Mouse (Mus musculus) c-Kit-positive CD71-negative TER-119-negative erythroid progenitor cells, embryonic 14.5 days (primary cell): ENCODE results near the gene Nmnat2.

ENCODE experiments used
- DNase-seq: peaks from one replicate; pipeline ENCODE4 v3.0.0-alpha.2; 2013; ENCODE audit warnings: low read depth

Gene Nmnat2

DNA sequence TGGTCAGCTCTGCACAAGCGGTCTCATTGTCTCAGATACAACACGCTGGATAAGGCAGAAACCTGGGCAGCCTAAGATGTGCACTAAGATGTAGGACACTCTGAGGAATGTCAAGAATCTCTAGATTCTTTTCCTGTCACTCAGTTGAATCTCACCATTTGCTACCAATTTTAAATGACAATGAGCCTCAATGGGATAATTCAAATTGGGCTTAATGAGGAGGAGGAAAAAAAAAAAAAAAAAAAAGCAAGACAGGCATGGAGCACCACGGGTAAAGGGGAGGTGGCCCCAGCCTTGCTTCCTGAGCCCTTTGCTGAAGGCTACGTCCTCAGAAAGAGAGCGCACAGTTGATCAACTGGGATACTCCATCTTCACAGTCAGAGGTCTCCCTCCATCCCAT lies 138.4 kb downstream of the Nmnat2 start:
- no peak for DNase-seq

GRCm38 (mm10) chr1:153093581-153093980 lies 138.8 kb downstream of the Nmnat2 start:
- no peak for DNase-seq

GRCm38 (mm10) chr1:153094226-153095076 lies 139.7 kb downstream of the Nmnat2 start:
- no peak for DNase-seq

DNA sequence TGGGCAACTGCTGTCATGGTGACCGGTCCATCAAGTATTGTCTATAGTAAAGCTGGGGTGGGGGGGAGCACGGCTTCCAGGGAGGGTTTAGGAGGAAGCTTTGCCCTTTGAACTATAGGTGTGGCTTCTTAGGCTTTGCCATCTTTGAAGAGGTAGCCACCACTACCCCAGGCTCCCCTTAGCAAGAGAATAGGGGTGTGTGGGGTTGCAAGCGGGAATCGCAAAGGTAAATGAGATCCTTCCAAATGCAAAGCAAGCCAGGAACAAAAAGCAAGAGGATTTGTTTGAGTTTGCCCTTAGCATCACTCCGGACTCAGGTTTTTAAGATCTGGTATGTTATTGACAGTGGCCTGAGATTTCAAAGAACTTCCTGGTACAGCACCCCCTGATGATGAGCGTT lies 140.5 kb downstream of the Nmnat2 start:
- no peak for DNase-seq

GRCm38 (mm10) chr1:153095826-153096727 lies 141.3 kb downstream of the Nmnat2 start:
- DNase-seq, result no peak

DNA sequence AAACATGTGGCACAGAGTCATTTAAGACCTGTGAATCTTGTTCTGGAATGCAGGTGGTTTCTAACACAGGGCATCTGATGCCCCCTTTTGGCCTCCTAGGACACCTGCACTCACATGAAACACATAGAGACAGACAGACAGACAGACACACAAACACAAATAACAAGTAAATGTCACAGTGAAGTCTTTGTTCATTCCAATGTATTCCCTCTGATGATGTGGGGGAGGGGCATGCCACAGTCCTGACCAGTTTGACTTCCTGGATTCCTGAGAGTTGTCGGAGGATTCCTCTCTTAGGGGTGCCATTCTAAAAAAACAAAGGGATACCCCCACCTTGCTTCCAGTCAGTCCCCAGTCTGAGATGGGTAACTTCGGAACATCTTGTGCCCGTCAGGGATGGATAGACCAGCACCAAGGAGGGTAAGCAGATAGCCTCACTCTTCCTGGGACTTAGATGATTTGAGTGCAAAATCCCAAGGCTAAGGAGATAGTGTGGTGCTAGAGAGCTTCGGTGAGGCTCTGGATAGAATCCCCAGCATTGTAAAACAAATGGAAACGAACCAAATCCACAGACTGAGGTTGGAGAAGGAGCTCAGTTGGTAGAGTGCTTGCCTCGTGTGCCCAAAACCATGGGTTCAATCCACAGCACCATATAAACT lies 142.4 kb downstream of the Nmnat2 start:
- no peak for DNase-seq

GRCm38 (mm10) chr1:153098586-153098985 lies 143.8 kb downstream of the Nmnat2 start:
- no peak for DNase-seq

- no peak for DNase-seq
These were observed 146.1 kb downstream of the Nmnat2 start for GRCm38 (mm10) chr1:153100912-153101311.

DNA sequence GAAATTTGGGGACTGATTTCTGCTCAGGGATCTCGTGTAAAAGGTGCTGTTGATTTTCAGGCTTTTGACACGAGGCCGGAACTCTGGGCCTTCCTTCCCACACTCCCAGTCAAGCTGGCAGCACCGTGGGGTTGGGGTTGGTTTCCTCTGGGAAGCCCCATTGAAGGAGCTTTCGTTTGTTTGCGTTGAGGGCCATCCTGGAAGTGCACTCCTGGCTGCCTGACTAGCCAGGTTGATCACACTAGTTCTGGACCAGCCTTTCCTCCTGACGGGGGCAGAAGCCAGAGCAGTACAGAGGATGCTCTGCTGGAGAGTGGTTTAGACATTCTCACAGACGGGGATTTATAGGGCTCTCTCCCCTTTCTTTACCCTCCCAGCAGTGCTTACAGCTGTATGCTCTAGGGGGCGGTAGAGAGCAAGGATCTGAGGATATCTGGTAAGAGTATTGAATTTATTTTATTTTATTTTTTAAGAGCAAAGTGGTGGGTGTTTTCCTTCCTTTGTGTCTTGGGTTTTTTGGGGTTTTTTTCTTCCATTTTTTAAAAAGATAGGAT lies 146.6 kb downstream of the Nmnat2 start:
- peak; percentile 61 for DNase-seq

GRCm38 (mm10) chr1:153102296-153103185 lies 147.7 kb downstream of the Nmnat2 start:
- no peak for DNase-seq

GRCm38 (mm10) chr1:153103186-153103554 lies 148.4 kb downstream of the Nmnat2 start:
- no peak for DNase-seq

DNA sequence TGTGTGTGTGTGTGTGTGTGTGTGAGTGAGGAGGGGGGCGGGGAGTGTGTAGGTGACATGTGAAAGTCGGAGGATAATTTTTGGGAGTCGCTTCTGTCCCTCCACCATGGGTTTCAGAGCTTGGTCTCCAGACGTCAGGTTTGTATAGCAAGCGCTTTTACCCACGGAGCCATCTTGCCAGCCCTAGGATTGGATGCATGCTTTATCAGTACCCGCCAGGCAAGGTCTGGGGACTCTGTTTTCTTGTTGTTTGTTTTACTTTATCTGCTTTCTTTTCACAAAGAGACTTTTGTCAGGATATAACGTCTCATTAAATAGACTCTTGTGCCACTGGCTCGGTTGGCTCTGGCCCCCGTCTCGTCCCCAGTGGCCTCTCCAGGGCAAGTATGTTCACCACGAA lies 150.0 kb downstream of the Nmnat2 start:
- DNase-seq, result no peak

DNA sequence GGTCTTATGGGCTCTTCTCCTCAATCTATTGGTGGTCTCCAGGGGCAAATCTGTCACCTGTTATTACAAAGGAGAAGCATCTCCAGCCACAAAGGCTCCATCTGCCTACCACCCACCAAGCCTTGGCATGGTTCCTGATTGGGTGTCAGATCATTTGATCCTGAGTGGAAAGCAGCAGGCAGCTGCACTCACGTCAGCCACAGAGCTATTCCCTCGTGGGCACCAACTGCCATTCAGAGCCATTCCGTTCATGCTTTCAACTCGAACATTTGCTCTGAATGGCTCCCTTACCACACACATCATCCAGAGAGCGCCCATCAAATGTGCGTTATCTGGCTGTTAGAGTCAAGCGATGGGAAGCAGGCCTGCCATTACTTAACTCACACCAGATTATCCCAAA lies 153.1 kb downstream of the Nmnat2 start:
- DNase-seq, result no peak

- no peak for DNase-seq
These were observed 154.6 kb downstream of the Nmnat2 start for GRCm38 (mm10) chr1:153109346-153109745.

- no peak for DNase-seq
These were observed 155.0 kb downstream of the Nmnat2 start for GRCm38 (mm10) chr1:153109836-153110235.

GRCm38 (mm10) chr1:153111596-153111995 lies 156.8 kb downstream of the Nmnat2 start:
- no peak for DNase-seq

DNA sequence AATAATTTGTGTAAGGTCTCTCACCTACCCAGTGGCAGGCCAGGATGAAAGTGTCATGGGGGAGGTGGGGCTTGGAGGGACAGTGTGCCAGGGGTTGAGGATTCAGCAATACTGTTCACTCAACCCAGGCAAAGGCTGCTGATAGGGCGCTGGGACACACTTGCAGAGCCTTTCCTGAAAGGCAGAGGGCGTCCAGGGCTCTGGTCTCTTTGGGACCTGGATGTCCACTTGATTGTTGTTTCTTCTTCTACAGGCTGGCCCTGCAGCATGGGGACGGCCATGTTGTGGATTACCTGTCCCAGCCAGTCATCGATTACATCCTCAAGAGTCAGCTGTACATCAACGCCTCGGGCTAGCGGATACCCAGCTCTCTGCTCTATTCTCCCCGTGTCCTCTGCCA lies 160.5 kb downstream of the Nmnat2 start:
- DNase-seq, result no peak

- DNase-seq, result no peak
These were observed 165.8 kb downstream of the Nmnat2 start for GRCm38 (mm10) chr1:153120544-153120943.

GRCm38 (mm10) chr1:153121320-153121719 lies 166.5 kb downstream of the Nmnat2 start:
- no peak for DNase-seq

- no peak for DNase-seq
These were observed 168.0 kb downstream of the Nmnat2 start for GRCm38 (mm10) chr1:153122764-153123163.

DNA sequence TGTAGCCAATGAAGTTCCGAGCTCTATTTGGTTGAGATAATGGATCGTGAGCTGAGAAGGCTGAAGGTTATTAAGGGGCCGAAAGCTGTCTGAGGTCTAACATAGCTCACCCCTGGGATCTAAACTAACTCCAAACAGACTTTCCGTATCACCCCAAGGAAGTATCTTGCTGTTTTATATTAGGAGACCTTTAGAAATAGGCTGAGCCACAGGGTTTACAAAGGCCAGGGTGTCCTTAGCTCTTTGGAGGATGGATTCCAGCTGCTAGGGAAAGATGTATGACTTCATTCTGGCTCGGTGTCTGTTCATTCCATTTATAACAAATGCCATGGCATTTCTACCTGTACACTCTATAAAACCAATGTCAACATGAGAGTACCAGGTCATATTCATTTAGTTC lies 169.7 kb downstream of the Nmnat2 start:
- DNase-seq, result no peak
